In the genomic region with DNA sequence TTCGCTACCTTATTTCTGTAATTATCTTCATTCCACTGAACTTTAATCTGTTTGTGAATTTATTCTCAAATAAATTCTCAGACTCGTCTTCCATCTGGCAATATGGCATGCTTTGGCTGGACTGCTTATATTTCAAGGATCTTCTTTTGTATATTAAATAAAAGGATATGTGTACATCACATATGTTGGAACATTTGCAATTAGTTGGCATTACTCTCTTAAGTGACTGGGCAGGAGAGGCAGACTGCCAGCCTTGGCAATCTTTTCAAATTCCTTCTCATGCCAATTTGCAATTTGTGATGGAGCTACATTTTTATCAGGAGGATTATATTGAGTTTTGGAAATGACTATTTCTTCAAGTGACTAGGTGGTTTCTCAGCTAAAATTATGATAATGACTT, we compare ENCODE assay signal across 12 mouse cellular contexts.
"Had no signal": no experiment of that assay in that cellular context is flagged by ENCODE, and none has a peak within 500 bp of the region (broad histone marks: within the 10 kb centered on the region; RNA-seq: fewer than 3 reads in every experiment).

No protein-coding gene starts in this region.

- H3K27me3 ChIP-seq: liver, embryonic 15.5 days; neural tube, embryonic 12.5 days had no signal

- DNase-seq: kidney, postnatal 10 days; kidney, postnatal 4 days; lung, adult 2 months; lung, postnatal 36 days; midbrain, embryonic 14.5 days; thymus, postnatal 36 days had no signal

- H3K9ac ChIP-seq: liver, embryonic 15.5 days; neural tube, embryonic 12.5 days had no signal

- ATAC-seq: lung, postnatal 0 days had no signal

- H3K4me2 ChIP-seq: liver, embryonic 11.5 days; liver, embryonic 15.5 days; neural tube, embryonic 12.5 days had no signal

- H3K9me3 ChIP-seq: limb, embryonic 10.5 days; liver, embryonic 15.5 days; neural tube, embryonic 12.5 days had no signal

- H3K36me3 ChIP-seq: limb, embryonic 10.5 days; liver, embryonic 15.5 days; neural tube, embryonic 12.5 days had no signal

- H3K27ac ChIP-seq: left cerebral cortex, adult 2 months; limb, embryonic 10.5 days; liver, embryonic 15.5 days; neural tube, embryonic 12.5 days had no signal

- H3K4me1 ChIP-seq: limb, embryonic 10.5 days; liver, embryonic 15.5 days; neural tube, embryonic 12.5 days had no signal

- H3K4me3 ChIP-seq: left cerebral cortex, adult 2 months; limb, embryonic 10.5 days; liver, embryonic 15.5 days; neural tube, embryonic 12.5 days had no signal
